Mouse (Mus musculus): Measurements from ENCODE around the gene Elf5.

Elf5 gene

GRCm38 (mm10) chr2:103473362-103473761, 61.9 kb downstream of the Elf5 start:
- no peak for DNase-seq (ENCODE audit: low read depth, low spot score)

GRCm38 (mm10) chr2:103476180-103476579, 64.7 kb downstream of the Elf5 start:
- DNase-seq (ENCODE audit: low read depth, low spot score): no peak

DNA sequence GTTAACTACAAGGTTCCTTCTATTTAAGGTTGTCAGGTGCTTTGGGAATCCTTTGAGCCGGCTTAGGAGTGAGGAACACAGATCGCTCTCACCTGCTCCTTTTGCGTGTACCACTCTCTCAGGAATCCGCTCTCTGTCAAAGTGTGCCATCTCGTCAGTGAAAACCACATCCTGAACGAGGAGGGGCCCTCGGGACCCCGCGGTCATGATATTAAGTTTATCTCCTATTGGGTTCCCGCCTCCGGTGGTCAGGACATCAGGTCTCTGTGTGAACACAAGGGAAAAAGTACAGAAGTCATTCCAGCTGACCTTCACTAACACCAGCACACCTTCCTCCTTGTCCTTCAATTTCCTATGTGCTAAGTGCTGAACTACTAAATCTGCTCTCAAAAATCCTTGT, 65.2 kb downstream of the Elf5 start:
- DNase-seq (ENCODE audit: low read depth, low spot score): no peak

DNA sequence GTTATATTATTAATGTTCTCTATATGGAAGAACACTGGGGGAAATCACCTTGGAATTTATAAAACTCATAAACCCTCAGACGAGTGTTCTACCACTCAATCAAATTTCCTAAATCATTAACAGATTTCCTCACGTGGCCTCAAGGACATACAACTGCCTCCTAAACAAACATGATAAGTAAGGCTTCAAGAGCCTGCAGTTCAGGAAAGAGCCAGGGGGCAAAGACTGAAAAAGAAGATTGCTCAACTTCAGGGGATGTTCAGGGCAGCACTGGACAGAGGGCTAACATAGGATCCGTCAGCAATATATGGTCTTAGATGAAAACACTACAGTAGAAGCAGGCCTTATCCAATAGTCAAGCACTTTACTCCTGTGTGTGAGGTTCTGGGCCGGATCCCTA, 66.0 kb downstream of the Elf5 start:
- no peak for DNase-seq (ENCODE audit: low read depth, low spot score)

DNA sequence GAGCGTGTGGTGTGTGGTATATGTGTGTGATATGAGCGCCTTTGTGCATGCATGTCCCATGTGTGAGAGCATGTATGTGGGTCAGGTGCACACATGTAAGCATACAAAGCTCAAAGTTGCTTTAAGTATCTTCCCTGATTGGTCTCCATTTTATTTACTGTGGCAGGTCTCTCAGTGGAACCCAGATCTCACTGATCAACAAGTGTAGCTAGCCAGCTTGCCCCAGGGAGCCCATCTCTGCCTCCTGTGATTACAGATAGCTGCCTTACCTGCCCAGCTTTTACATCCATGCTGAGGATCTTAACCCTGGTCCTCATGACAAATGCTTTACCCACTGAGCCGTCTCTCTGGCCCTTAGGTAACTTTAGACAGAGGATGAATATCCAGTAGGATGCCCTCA, 66.8 kb downstream of the Elf5 start:
- DNase-seq (ENCODE audit: low read depth, low spot score): no peak

- DNase-seq (ENCODE audit: low read depth, low spot score): peak; percentile 22
Measured at GRCm38 (mm10) chr2:103480240-103480639, 68.8 kb downstream of the Elf5 start.

DNA sequence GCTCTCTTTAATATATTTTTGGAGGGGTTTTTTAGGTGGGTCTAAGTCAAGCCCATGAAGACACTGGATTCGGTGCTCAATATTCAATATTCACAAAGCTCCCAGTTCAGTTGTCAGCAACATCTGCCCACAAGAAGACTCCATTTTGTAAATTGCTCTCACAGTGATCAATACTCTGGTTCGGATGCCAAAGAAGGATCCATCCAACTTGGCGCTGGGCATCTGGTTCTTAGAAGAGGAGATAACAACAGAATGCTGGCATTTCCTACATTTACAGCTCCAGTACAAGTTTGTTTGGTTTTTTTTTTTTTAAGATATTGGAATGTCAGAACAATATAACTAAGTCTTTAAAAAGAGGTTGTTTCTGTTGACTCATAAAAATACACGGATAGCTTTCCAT, 69.4 kb downstream of the Elf5 start:
- DNase-seq (ENCODE audit: low read depth, low spot score): no peak

DNA sequence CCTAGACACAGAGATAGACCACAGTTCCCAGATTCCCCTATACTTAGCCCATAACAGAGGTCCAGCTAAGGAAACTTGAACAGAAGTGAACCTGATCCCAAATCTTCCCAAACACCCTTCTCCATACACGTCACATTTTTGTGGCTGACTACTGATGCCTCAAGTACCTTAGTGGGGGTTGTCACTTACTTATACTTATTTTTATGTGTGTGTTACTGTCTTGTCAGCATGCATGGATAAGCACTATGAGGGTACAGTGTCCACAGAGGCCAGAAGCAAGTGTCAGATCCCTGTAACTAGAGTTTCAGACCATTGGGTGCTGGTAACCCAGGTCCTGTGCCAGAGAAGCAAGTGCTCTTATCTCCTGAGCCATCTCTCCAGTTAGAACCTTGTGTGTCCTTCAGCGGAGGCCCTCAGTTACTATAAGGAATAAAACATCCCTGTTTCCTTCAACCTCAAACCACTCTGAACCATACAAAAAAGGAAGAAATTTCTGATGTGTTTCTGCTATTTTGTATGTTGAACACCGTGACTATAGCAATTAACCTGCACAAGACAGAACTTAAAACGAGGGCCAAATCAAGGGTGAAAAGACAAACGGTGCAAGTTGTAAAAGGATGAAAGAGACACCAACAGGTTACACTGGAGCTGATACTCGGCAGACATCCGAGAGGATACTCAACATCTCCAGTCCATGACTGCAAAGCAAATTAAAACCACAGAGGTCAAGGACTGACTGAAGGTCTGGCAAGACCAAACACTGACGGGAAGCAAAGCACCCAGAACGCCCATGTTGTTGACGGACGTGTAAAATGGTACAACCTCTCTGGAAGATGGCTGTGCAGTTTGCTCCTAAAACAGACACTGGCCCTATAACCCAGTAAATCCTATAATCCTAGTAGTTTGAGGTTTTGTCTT, 70.1 kb downstream of the Elf5 start:
- no peak for DNase-seq (ENCODE audit: low read depth, low spot score)

GRCm38 (mm10) chr2:103483289-103483985, 71.9 kb downstream of the Elf5 start:
- DNase-seq (ENCODE audit: low read depth, low spot score): no peak

- DNase-seq (ENCODE audit: low read depth, low spot score): no peak
Measured at GRCm38 (mm10) chr2:103483986-103484520, 72.6 kb downstream of the Elf5 start.

DNA sequence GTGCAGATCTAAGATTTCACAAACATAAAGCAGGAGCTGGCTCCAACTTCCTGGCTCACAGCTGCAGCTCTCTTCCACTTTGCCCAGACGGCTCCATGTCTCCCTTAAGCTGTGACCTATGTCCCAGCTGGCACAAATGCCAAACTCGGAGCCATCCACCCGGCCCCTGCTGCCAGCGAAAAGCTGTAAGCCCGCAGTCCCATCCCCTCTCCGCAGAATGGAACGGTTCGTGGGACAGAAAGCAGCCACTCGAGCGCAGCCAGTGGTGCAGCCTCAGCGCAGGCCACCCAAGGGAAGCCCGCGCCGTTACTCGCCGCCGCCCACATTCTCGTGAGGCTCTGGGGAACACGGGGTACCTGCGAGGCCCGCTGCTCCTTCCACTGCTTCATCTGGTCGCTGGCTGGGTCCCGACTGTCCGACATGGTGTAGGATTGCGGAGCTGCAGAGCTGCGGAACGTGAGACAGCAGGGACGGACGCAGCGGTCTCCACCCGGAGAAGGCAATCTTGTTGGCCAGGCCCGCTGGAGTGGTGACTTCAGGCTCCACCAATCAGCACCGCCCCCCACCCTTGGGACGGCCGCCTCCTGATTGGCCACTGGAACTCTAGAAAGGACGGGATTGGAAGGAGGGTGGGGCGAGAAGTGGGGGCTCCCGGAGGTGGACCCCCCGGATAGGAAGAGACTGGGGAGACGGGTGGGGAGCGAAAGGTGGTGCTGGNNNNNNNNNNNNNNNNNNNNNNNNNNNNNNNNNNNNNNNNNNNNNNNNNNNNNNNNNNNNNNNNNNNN, 73.3 kb downstream of the Elf5 start, which contains the start of gene Cat:
Gene Cat, minus strand, starts transcription at position 544 of the 785 bp plus-strand sequence.
- DNase-seq (ENCODE audit: low read depth, low spot score): peak; percentile 86

- no peak for DNase-seq (ENCODE audit: low read depth, low spot score)
Measured at GRCm38 (mm10) chr2:103492526-103492925, 81.0 kb downstream of the Elf5 start.

DNA sequence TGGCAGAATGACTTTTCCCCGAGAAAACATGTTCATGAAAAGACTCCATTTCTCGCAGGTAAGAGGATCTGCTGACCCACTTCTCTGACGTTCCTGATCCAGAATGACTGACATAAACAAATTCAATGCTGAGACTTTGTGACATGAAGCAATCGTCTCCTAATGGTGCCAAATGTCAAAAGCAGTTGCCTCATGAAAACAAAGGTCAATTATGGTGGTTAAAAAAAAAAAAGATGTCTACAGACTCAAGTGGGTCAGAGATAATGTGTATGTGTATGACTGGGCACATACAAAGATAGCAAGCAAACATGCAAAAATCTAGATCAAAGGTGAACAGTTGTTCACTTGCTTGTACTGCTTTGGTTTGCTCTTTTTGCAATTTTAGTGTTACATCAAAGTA, 82.3 kb downstream of the Elf5 start:
- no peak for DNase-seq (ENCODE audit: low read depth, low spot score)

DNA sequence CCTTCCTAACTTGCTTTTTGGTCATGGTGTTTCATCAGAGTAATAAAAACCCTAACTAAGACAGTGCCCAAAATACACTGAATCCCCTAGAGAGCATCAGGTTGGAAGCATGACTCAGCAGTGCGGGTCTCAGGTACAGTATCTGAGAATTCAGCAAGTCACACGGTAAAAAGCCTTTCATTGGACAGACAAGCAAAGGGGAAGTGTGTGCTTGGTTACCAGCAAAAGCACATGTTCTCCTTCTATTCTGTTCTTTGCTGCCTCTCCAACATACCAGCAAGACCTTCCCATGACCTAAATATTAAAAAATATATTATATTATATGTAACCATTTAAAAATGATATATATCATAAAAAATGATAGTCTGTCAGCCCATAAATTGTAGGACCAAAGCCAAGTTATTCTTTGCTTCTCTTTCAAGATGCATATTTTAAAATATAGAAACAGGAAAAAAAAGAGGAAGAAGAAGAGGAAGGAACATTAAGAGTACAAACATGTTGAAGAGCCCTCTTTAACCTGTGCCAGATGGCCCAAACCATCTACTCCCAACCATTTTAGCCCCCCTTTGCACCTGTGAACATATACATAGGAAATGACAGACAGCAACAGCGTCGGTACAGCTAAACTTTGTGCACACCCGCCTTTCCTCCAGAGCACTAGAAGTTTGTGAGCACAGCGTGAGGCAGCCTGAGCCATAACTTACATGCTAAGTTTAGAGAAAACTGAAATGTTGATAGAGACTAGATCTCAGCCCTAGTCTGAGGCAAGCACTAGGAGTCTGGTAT, 84.3 kb downstream of the Elf5 start:
- DNase-seq (ENCODE audit: low read depth, low spot score): no peak
